Mouse (Mus musculus) MEL (cell line): ENCODE measurements around the gene Itgb2. TPM values are rescaled to one million over a fixed set of nuclear protein-coding genes. Genes with fewer than 3 reads are reported as not detected.

Experiments
- DNase-seq: peaks from one replicate; pipeline ENCODE4 v3.0.0; 2011; ENCODE audit warnings: low read depth, low spot score
- H3K27ac ChIP-seq: 2 replicates; pipeline ENCODE4 v1.5.1; 2012; ENCODE audit warnings: low read depth, mild to moderate bottlenecking, control low read depth, low read length, moderate library complexity; ENCODE audit not compliant: control insufficient read depth
- H3K27me3 ChIP-seq, 2 experiments: fragments of 150-350 bp in 1 of 2; sonication (generic) in 1 of 2; 2 replicates each; pipeline ENCODE4 v1.6.1; 2012; ENCODE audit warnings: low read length in 2 of 2, mild to moderate bottlenecking in 2 of 2, improper control_type of control experiment in 1 of 2, moderate library complexity in 1 of 2; ENCODE audit not compliant: insufficient read depth in 2 of 2, control insufficient read depth in 1 of 2
- H3K36me3 ChIP-seq, 2 experiments: 2 replicates each; pipeline ENCODE4 v1.6.1; 2012 to 2014; ENCODE audit warnings: low read length in 2 of 2, improper control_type of control experiment in 1 of 2, inconsistent platforms in 1 of 2, mild to moderate bottlenecking in 1 of 2; ENCODE audit not compliant: insufficient read depth in 2 of 2, control insufficient read depth in 1 of 2
- H3K4me1 ChIP-seq, 2 experiments: fragments of 150-350 bp in 1 of 2; sonication (generic) in 1 of 2; 2 replicates each; pipeline ENCODE4 v1.6.1; 2012; ENCODE audit warnings: low read length in 2 of 2, improper control_type of control experiment in 1 of 2, mild to moderate bottlenecking in 1 of 2; ENCODE audit not compliant: insufficient read depth in 2 of 2, control insufficient read depth in 1 of 2
- H3K4me3 ChIP-seq, 2 experiments: fragments of 150-350 bp in 1 of 2; sonication (generic) in 1 of 2; 2 replicates each; pipeline ENCODE4 v1.5.1; 2012; ENCODE audit warnings: low read depth in 2 of 2, low read length in 2 of 2, mild to moderate bottlenecking in 2 of 2, moderate library complexity in 2 of 2, control low read depth in 1 of 2, improper control_type of control experiment in 1 of 2; ENCODE audit not compliant: control insufficient read depth in 1 of 2, insufficient read depth in 1 of 2
- H3K79me2 ChIP-seq: 2 replicates; pipeline ENCODE4 v1.6.1; 2012; ENCODE audit warnings: mild to moderate bottlenecking, low read length, moderate library complexity; ENCODE audit not compliant: control insufficient read depth, poor library complexity, insufficient read depth
- H3K9ac ChIP-seq: 2 replicates; pipeline ENCODE4 v1.6.1; 2012; ENCODE audit warnings: low read depth, mild to moderate bottlenecking, control low read depth, low read length, moderate library complexity; ENCODE audit not compliant: control insufficient read depth, poor library complexity, severe bottlenecking
- H3K9me3 ChIP-seq: fragments of 150-350 bp; sonication (generic); replicated peaks from 2 replicates; pipeline ENCODE4 v1.6.1; 2012; ENCODE audit warnings: mild to moderate bottlenecking, low read length, improper control_type of control experiment, moderate library complexity; ENCODE audit not compliant: insufficient read depth
- BHLHE40 ChIP-seq: IDR thresholded peaks from 2 replicates; pipeline ENCODE4 v1.6.1; 2012; ENCODE audit warnings: low read depth, mild to moderate bottlenecking, inconsistent platforms, low read length, improper control_type of control experiment, borderline replicate concordance
- CHD1 ChIP-seq: IDR thresholded peaks from 2 replicates; pipeline ENCODE4 v1.6.1; 2012; ENCODE audit warnings: low read depth, mild to moderate bottlenecking, inconsistent platforms, low read length, improper control_type of control experiment
- CHD2 ChIP-seq: IDR thresholded peaks from 2 replicates; pipeline ENCODE4 v1.6.1; 2011; ENCODE audit warnings: low read length, improper control_type of control experiment
- CTCF ChIP-seq, 3 experiments: IDR thresholded peaks in 2 of 3; conservative IDR thresholded peaks in 1 of 3; 2 replicates each; pipeline ENCODE4 v1.5.1; 2011 to 2012; ENCODE audit warnings: low read length in 3 of 3, low read depth in 2 of 3, mild to moderate bottlenecking in 2 of 3, improper control_type of control experiment in 1 of 3, inconsistent platforms in 1 of 3, mixed read lengths in 1 of 3, moderate library complexity in 1 of 3; ENCODE audit not compliant: control insufficient read depth in 1 of 3, insufficient read depth in 1 of 3, poor library complexity in 1 of 3, severe bottlenecking in 1 of 3
- E2F4 ChIP-seq: IDR thresholded peaks from 2 replicates; pipeline ENCODE4 v1.6.1; 2011; ENCODE audit warnings: low read depth, low read length, improper control_type of control experiment, borderline replicate concordance
- ELF1 ChIP-seq: IDR thresholded peaks from 2 replicates; pipeline ENCODE4 v1.6.1; 2014; ENCODE audit warnings: low read depth, mild to moderate bottlenecking, inconsistent platforms, low read length, improper control_type of control experiment, moderate library complexity
- EP300 ChIP-seq, 2 experiments: IDR thresholded peaks; 2 replicates each; pipeline ENCODE4 v1.6.1; 2011; ENCODE audit warnings: improper control_type of control experiment in 2 of 2, low read length in 2 of 2, low read depth in 1 of 2, mild to moderate bottlenecking in 1 of 2
- ETS1 ChIP-seq: IDR thresholded peaks from 2 replicates; pipeline ENCODE4 v1.6.1; 2012; ENCODE audit warnings: low read depth, mild to moderate bottlenecking, inconsistent platforms, low read length, improper control_type of control experiment, moderate library complexity
- GABPA ChIP-seq: IDR thresholded peaks from 2 replicates; pipeline ENCODE4 v1.6.1; 2012; ENCODE audit warnings: low read depth, mild to moderate bottlenecking, inconsistent platforms, low read length, improper control_type of control experiment, moderate library complexity
- GATA1 ChIP-seq: IDR thresholded peaks from 2 replicates; pipeline ENCODE4 v1.6.1; 2011; ENCODE audit warnings: low read depth, low read length, improper control_type of control experiment
- HCFC1 ChIP-seq: IDR thresholded peaks from 2 replicates; pipeline ENCODE4 v1.6.1; 2012; ENCODE audit warnings: low read depth, mild to moderate bottlenecking, inconsistent platforms, low read length, improper control_type of control experiment, moderate library complexity
- JUND ChIP-seq: IDR thresholded peaks from 2 replicates; pipeline ENCODE4 v1.6.1; 2011; ENCODE audit warnings: low read depth, mild to moderate bottlenecking, improper control_type of control experiment, low read length
- KAT2A ChIP-seq: conservative IDR thresholded peaks from 2 replicates; pipeline ENCODE4 v1.6.1; 2012; ENCODE audit warnings: low read depth, low read length, improper control_type of control experiment, inconsistent platforms
- MAFK ChIP-seq: IDR thresholded peaks from 2 replicates; pipeline ENCODE4 v1.6.1; 2011; ENCODE audit warnings: low read depth, mild to moderate bottlenecking, low read length, improper control_type of control experiment, borderline replicate concordance
- MAX ChIP-seq: IDR thresholded peaks from 2 replicates; pipeline ENCODE4 v1.6.1; 2011; ENCODE audit warnings: low read length, improper control_type of control experiment
- MAZ ChIP-seq: IDR thresholded peaks from 2 replicates; pipeline ENCODE4 v1.6.1; 2012; ENCODE audit warnings: low read depth, mild to moderate bottlenecking, inconsistent platforms, low read length, improper control_type of control experiment
- MEF2A ChIP-seq: IDR thresholded peaks from 2 replicates; pipeline ENCODE4 v1.6.1; 2014; ENCODE audit warnings: low read depth, mild to moderate bottlenecking, inconsistent platforms, low read length, improper control_type of control experiment; ENCODE audit not compliant: poor library complexity, insufficient replicate concordance, severe bottlenecking; ENCODE audit errors: extremely low read depth
- MXI1 ChIP-seq: IDR thresholded peaks from 2 replicates; pipeline ENCODE4 v1.6.1; 2011; ENCODE audit warnings: mild to moderate bottlenecking, low read depth, low read length, improper control_type of control experiment
- MYC ChIP-seq: IDR thresholded peaks from 2 replicates; pipeline ENCODE4 v1.6.1; 2011; ENCODE audit warnings: low read depth, mild to moderate bottlenecking, low read length, improper control_type of control experiment, moderate library complexity
- NELFE ChIP-seq: IDR thresholded peaks from 2 replicates; pipeline ENCODE4 v1.6.1; 2011; ENCODE audit warnings: low read depth, low read length, improper control_type of control experiment
- NRF1 ChIP-seq: IDR thresholded peaks from 2 replicates; pipeline ENCODE4 v1.6.1; 2014; ENCODE audit warnings: low read depth, mild to moderate bottlenecking, inconsistent platforms, low read length, improper control_type of control experiment, moderate library complexity; ENCODE audit not compliant: poor library complexity, insufficient read depth, severe bottlenecking
- POLR2A ChIP-seq, 2 experiments: IDR thresholded peaks; 2 replicates each; pipeline ENCODE4 v1.6.1; 2011 to 2012; ENCODE audit warnings: low read length in 2 of 2, mild to moderate bottlenecking in 2 of 2, control low read depth in 1 of 2, improper control_type of control experiment in 1 of 2, low read depth in 1 of 2, moderate library complexity in 1 of 2; ENCODE audit not compliant: control insufficient read depth in 1 of 2, insufficient read depth in 1 of 2, poor library complexity in 1 of 2
- POLR2AphosphoS2 ChIP-seq: IDR thresholded peaks from 2 replicates; pipeline ENCODE4 v1.6.1; 2011; ENCODE audit warnings: low read length, improper control_type of control experiment
- RAD21 ChIP-seq: IDR thresholded peaks from 2 replicates; pipeline ENCODE4 v1.6.1; 2011; ENCODE audit warnings: mild to moderate bottlenecking, low read depth, low read length, improper control_type of control experiment
- RCOR1 ChIP-seq: IDR thresholded peaks from 2 replicates; pipeline ENCODE4 v1.6.1; 2012; ENCODE audit warnings: low read depth, mild to moderate bottlenecking, inconsistent platforms, low read length, improper control_type of control experiment
- SIN3A ChIP-seq: IDR thresholded peaks from 2 replicates; pipeline ENCODE4 v1.6.1; 2012; ENCODE audit warnings: low read length, improper control_type of control experiment, inconsistent platforms
- SMC3 ChIP-seq: IDR thresholded peaks from 2 replicates; pipeline ENCODE4 v1.6.1; 2011; ENCODE audit warnings: low read depth, low read length, improper control_type of control experiment
- TBP ChIP-seq: IDR thresholded peaks from 2 replicates; pipeline ENCODE4 v1.8.0; 2011; ENCODE audit warnings: low read depth, low read length, improper control_type of control experiment
- TCF12 ChIP-seq: IDR thresholded peaks from 2 replicates; pipeline ENCODE4 v1.6.1; 2014; ENCODE audit warnings: low read depth, mild to moderate bottlenecking, inconsistent platforms, low read length, improper control_type of control experiment, moderate library complexity
- UBTF ChIP-seq: IDR thresholded peaks from 2 replicates; pipeline ENCODE4 v1.6.1; 2012; ENCODE audit warnings: low read depth, mild to moderate bottlenecking, inconsistent platforms, low read length, improper control_type of control experiment, moderate library complexity, borderline replicate concordance; ENCODE audit not compliant: insufficient read depth
- USF1 ChIP-seq: IDR thresholded peaks from 2 replicates; pipeline ENCODE4 v1.6.1; 2014; ENCODE audit warnings: low read depth, mild to moderate bottlenecking, inconsistent platforms, low read length, improper control_type of control experiment, moderate library complexity
- USF2 ChIP-seq, 2 experiments: IDR thresholded peaks; 2 replicates each; pipeline ENCODE4 v1.6.1; 2011 to 2012; ENCODE audit warnings: improper control_type of control experiment in 2 of 2, low read length in 2 of 2, borderline replicate concordance in 1 of 2, inconsistent platforms in 1 of 2, low read depth in 1 of 2, mild to moderate bottlenecking in 1 of 2; ENCODE audit not compliant: insufficient read depth in 1 of 2
- ZC3H11A ChIP-seq: IDR thresholded peaks from 2 replicates; pipeline ENCODE4 v1.6.1; 2012; ENCODE audit warnings: low read depth, mild to moderate bottlenecking, inconsistent platforms, low read length, improper control_type of control experiment
- ZKSCAN1 ChIP-seq: IDR thresholded peaks from 2 replicates; pipeline ENCODE4 v1.6.1; 2012; ENCODE audit warnings: low read depth, mild to moderate bottlenecking, inconsistent platforms, low read length, improper control_type of control experiment, moderate library complexity
- ZMIZ1 ChIP-seq: IDR thresholded peaks from 2 replicates; pipeline ENCODE4 v1.6.1; 2012; ENCODE audit warnings: low read depth, mild to moderate bottlenecking, inconsistent platforms, low read length, improper control_type of control experiment, moderate library complexity
- ZNF384 ChIP-seq: IDR thresholded peaks from 2 replicates; pipeline ENCODE4 v1.6.1; 2012; ENCODE audit warnings: low read depth, mild to moderate bottlenecking, inconsistent platforms, low read length, improper control_type of control experiment
- polyA plus RNA-seq, 2 experiments: library from polyadenylated mRNA; stranded (reverse) in 1 of 2; unstranded in 1 of 2; fragments of >175 nt in 1 of 2; fragments of >200 nt in 1 of 2; gene quantifications; 2 replicates each; pipeline versions ENCODE4 v1.2.1 to v1.2.4; 2012; ENCODE audit warnings: low replicate concordance in 2 of 2, low read depth in 1 of 2; ENCODE audit not compliant: insufficient read length in 2 of 2, insufficient read depth in 1 of 2, missing spikeins in 1 of 2
- total RNA-seq: library from RNA; depleted of rRNA; stranded (reverse); fragments of 300-350 nt; gene quantifications from 2 replicates; pipeline ENCODE4 v1.2.3, GENCODE M21; 2012

Itgb2 gene
- total and polyA plus RNA-seq, 3 experiments = 36.9 to 45.8 TPM; not detected in 1

DNA sequence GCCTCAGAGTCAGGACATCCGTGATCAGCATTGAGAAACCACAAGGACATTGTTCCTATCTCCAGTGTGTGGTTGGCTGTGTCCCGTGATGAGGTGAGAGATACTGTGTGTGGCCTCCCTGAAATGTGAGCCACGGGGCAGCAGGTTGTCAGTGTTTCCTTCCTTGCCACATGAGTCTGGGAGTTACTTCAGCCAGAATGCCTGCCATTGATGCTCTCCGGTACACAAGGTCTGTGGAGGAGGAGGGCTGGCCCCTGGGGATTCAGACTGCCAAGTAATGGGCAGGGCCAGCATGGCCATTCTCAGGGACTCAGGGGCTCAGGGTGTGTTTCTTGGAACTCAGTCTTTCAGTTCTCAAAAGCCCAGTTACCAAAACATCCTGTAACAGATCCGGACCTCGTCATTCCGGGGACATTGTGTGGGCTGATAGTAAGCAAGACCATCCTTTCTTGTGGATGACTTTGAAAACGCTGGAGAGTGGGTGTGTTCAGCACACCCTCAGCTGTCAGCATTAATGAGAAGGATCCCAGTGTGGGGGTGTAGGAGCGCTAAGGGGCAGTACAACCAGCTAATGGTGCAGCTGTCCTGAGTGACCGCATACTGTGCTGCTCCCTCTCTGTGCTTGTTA is 53.9 kb downstream of the Itgb2 start:
- H3K9ac ChIP-seq = peak overlapping the region; percentile 53
- H3K36me3 ChIP-seq = peaks cover 0 to 24% of the 10 kb centered on the region in 2 experiments; a peak in 3 of 4 replicates
- peaks cover 20% of the 10 kb centered on the region for H3K79me2 ChIP-seq
- no peaks in the 10 kb centered on the region for H3K27me3 ChIP-seq
- peak; percentile 85 for DNase-seq
- peaks cover 14 to 29% of the 10 kb centered on the region in 2 experiments for H3K4me1 ChIP-seq
- H3K9me3 ChIP-seq = no peaks in the 10 kb centered on the region
- H3K4me3 ChIP-seq = peak overlapping the region; percentile 42 to 46
- peak overlapping the region; percentile 70 for H3K27ac ChIP-seq
- TF ChIP-seq SMC3 (no peak), ETS1 (peak; percentile 83), KAT2A (no peak; the same call in 1 of the 2 replicates), MAZ (peak; percentile 32; the same call in 1 of the 2 replicates), ELF1 (no peak), E2F4 (no peak), ZMIZ1 (no peak), ZKSCAN1 (no peak), MXI1 (peak; percentile 98), RAD21 (no peak), TCF12 (peak; percentile 42; the same call in 1 of the 2 replicates), USF1 (peak; percentile 62), MYC (peak; percentile 67), MEF2A (no peak), GABPA (no peak), TBP (no peak; the same call in 1 of the 2 replicates), POLR2AphosphoS2 (0 out of 2 replicates have a peak, but pooled peaks have one; percentile 44), UBTF (no peak), ZC3H11A (no peak), ZNF384 (no peak), JUND (no peak), MAX (peak; percentile 73), RCOR1 (peak; percentile 62; the same call in 1 of the 2 replicates), CHD1 (no peak), CTCF (IDR thresholded peaks at IDR 0.05 in 2 of 3, conservative IDR thresholded peaks at IDR 0.05 in 1 of 3; ENCODE audit: control insufficient read depth in 1 of 3, insufficient read depth in 1 of 3, low read depth in 2 of 3, low read length in 3 of 3, poor library complexity in 1 of 3, severe bottlenecking in 1 of 3) (no peak), POLR2A (IDR thresholded peaks at IDR 0.05; ENCODE audit: control insufficient read depth in 1 of 2, insufficient read depth in 1 of 2, low read depth in 1 of 2, low read length in 2 of 2, poor library complexity in 1 of 2) (peak; percentile 18 to 29; a peak in 1 of 4 replicates), HCFC1 (no peak), GATA1 (peak; percentile 83), USF2 (IDR thresholded peaks at IDR 0.05; ENCODE audit: borderline replicate concordance in 1 of 2, insufficient read depth in 1 of 2, low read depth in 1 of 2, low read length in 2 of 2) (no peak), NELFE (peak; percentile 54; the same call in 1 of the 2 replicates), EP300 (IDR thresholded peaks at IDR 0.05; ENCODE audit: low read depth in 1 of 2, low read length in 2 of 2) (peak; percentile 52 to 80; a peak in 3 of 4 replicates), MAFK (no peak; the same call in 1 of the 2 replicates), NRF1 (peak; percentile 14; the same call in 1 of the 2 replicates), CHD2 (no peak), BHLHE40 (peak; percentile 98), SIN3A (peak; percentile 96)
